Mouse (Mus musculus) hematopoietic stem cell, adult 5-6 weeks (primary cell): Measurements from ENCODE around the gene Gpr157. TPM values are rescaled to one million over a fixed set of nuclear protein-coding genes. Genes with fewer than 3 reads are reported as not detected.
A peak's percentile ranks its signal among the peaks of the same experiment; 100 is the strongest.

Source experiments
- ATAC-seq, 2 experiments: fragments of 125-278 bp in 1 of 2; replicated peaks in 1 of 2; 2 replicates each; pipeline ENCODE4 v1.8.0; 2016 to 2017; ENCODE audit warnings: inconsistent platforms in 2 of 2, mild to moderate bottlenecking in 2 of 2, moderate number of reproducible peaks in 2 of 2, low read depth in 1 of 2, moderate TSS enrichment in 1 of 2; ENCODE audit not compliant: low FRiP score in 2 of 2, poor library complexity in 2 of 2, severe bottlenecking in 2 of 2, insufficient read depth in 1 of 2, low TSS enrichment in 1 of 2
- total RNA-seq: library from RNA; stranded (forward); fragments of 172-1452, 232-1000 nt; gene quantifications from 2 replicates; pipeline ENCODE4 v1.2.3, GENCODE M21; 2017

Gpr157 gene
- total RNA-seq, 1 experiment from 2014 or later, result 4.0 TPM

DNA sequence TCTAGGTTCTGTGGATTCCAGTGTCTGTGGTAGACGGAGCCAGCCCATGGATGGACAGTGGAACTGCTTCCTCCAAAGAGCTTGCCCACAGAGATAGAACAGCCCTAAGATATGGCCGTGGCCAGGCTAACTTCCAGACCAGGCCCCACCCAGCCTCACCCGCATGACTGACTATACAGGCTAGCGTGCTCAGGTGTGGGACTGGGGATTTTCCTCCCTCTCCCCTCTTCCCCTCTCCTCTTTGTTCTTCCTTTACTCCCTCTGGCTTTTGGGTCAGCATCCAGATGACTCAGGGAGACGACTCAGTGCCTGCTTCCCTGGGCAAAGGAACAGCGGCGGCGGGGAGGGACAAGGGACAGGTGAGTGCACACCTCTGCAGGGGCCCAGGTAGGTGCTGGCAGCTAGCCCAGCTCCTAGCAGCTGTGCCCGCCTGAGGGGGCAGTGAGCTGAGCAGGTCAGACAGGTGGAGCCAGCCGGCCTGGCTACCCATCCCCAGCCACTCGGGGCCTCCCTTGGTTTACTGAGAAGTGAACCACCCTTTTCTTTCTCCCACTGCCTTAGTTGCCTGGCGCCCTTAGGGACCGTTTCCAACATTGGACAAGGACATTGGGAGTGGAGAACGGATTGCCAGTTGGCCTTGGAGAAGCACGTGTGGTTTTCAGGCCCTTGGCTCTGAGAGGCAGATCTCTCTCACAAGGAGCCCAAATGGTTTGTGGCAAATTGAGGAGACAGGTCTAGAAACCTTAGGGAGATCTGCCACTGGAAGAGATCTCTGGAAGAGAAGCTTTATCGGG lies 25.5 kb upstream of the Gpr157 start:
- no peak for ATAC-seq

DNA sequence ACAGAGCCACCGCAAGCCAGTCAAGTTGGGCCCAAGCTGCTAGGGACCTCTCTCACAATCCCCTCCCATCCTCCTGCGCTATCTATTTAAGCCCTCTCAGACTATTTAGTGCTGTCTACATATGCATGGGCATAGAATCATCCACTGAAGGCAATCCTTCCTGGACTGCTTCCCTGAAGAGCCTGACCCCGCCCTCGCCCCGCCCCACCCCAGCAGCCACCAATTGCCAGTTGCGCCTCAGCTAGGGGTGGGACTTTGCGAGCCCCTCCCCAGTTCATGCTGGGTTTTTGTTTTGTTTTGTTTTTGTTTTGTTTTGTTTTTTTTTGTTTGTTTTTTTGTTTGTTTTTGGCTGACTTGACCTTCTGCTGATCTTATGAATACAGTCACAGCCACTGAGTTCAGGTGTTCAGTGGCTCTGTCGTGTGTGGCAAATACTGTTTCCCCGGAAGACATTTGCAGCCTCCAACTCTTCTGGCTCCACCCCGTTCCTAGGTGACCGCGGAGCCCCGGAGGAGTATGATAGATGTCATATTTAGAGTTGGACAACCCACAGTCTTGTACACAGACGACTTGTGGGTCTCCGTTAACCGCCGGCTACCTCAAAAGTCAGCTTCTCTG lies 20.4 kb upstream of the Gpr157 start:
- ATAC-seq, result no peak

- ATAC-seq, result no peak
Measured at GRCm38 (mm10) chr4:150068216-150068615, 18.9 kb upstream of the Gpr157 start.

GRCm38 (mm10) chr4:150070136-150070535 lies 17.0 kb upstream of the Gpr157 start:
- no peak for ATAC-seq

GRCm38 (mm10) chr4:150072416-150073101 lies 14.6 kb upstream of the Gpr157 start:
- ATAC-seq, result no peak

DNA sequence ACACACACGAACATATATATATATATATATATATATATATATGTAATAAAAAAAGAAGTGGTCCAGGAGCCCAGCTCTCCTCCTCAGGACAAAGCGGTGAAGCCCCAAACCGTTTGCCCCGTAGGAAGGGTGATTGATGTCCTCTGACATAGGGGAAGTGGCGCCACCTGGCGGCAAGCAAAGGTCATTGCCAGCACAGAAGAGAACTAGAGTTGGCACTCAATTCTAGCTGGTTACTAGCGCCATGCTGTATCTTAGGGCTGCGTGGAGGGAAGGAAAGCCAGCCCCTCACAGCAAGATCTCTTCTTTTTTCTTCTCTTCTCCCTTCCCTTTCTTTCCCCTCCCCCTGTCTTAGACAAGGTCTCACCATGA lies 14.1 kb upstream of the Gpr157 start:
- peak; percentile 57 to 74; a peak in 3 of 4 replicates for ATAC-seq

DNA sequence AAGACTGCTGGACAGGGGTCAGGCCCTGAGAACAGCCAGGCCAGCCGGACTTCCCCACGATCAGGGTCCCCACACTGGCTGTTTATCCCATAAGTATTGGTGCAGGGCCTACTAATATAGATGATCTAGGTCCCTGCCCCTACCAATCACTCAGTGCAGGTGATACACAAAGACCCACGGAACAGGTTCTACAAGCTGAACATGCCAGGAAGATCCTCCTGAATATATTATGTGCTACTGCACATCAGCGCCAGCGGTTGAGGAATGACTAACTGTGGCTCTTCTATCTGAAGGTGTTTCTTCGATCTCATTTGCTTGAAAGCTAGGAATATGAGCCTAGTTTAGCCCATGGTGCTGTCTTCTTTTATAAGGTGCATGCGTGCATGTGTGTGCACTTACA lies 11.8 kb upstream of the Gpr157 start:
- ATAC-seq, result no peak

DNA sequence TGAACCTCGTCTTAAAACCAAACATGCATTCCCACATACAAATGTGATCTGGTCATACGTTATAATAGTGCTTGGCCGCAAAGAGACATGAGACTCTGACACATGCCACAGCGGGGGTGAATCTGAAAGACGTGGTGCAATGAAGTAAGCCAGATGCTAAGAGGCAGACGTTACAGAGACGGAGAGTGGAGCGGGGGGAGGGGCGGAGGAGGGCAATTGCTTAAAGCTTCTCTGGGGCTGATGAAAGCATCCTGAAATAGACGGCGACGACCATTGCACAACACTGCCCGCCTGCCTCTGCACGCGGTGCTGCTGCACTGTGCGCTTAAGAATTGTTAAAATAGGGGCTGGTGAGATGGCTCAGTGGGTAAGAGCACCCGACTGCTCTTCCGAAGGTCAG lies 11.0 kb upstream of the Gpr157 start:
- ATAC-seq, result peak; percentile 48 to 66; a peak in 2 of 4 replicates

DNA sequence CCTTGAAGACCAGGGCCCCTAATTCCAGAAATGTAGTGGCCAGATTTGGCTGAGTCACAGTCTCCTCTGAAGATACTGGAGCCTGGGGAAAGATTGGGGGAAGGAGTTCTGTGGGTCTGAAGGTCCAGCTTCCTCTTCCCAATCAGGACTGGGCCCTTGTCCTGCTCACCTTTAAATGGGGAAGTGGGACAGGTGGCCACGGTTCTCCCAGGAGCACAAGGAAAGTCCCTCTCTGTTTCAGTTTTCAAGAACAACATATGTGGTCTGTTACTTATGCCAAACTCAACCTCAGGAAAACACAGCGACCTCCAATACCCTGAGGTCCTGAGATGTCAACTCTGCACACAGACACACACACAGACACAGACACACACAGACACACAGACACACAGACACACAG lies 8.5 kb upstream of the Gpr157 start:
- ATAC-seq, result 0 out of 4 replicates have a peak, but pooled peaks of 1 of the 2 experiments have one; percentile 27

- no peak for ATAC-seq
Measured at GRCm38 (mm10) chr4:150079244-150079643, 7.9 kb upstream of the Gpr157 start.

- no peak for ATAC-seq
Measured at GRCm38 (mm10) chr4:150080330-150080967, 6.7 kb upstream of the Gpr157 start.

GRCm38 (mm10) chr4:150085366-150085765 lies 1.8 kb upstream of the Gpr157 start:
- no peak for ATAC-seq

DNA sequence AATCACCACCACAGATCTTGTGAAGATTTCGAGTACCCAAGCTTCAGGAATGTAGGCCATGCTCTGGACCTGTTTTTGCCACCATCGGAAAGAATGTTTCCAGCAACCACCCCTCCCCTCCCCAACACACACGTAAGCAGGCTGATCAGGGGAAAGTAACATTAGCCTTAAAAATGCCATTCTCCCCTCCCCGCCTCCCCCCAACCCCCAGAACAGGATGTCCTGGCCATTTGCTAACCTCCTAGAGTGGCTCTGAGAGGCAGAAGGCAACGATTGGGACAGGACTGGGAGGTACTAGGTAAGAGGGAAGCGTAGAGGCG lies 364 bp upstream of the Gpr157 start:
- ATAC-seq, result no peak

GRCm38 (mm10) chr4:150087890-150088530 lies 845 bp downstream of the Gpr157 start:
- no peak for ATAC-seq

- ATAC-seq, result no peak
Measured at GRCm38 (mm10) chr4:150089121-150089520, 2.0 kb downstream of the Gpr157 start.

GRCm38 (mm10) chr4:150091887-150092582 lies 4.9 kb downstream of the Gpr157 start:
- ATAC-seq, result no peak

DNA sequence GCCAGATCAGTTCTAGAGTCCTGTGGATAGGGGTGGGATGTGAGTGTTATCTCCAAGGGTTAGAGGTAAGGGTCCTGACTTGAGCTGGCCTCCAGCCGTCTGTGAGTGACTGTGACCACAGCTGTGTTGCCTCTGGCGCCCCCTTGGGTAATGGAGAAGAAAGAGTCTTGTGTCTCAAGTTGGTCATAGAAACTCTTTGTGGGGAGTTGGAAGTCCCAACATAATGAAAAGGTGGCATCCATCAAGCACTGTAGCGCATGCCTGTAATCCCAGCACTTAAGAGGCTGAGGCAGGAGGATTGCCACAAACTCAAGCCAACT lies 5.4 kb downstream of the Gpr157 start:
- ATAC-seq, result no peak
